Mouse (Mus musculus): ENCODE data around the gene Fbxo47. TPM values are rescaled to one million over a fixed set of nuclear protein-coding genes. Genes with fewer than 3 reads are reported as not detected.
"Not testable (repeated sequence)": the region's sequence is repeated elsewhere in the genome, so short reads cannot be mapped to it uniquely, and the experiment has no call there.

The Fbxo47 gene
- polyA plus RNA-seq, 1 experiment from 2014 or later: 0.39 TPM

DNA sequence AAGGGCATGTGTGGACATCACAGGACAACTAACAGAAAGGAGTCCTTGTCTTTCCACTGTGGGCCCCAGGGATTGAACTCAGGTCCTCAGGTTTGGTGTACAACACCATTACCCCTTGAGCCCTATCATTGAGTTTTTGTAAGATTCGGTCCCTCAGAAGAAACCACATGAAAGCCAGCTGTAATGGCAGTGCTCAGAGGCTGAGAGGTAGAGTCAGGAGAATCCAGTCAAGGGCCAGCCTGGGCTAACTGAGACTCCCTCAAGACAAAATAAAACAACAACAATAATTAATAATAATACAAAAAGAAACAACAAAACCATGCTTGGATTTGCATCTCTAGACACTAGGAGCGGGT is 43.8 kb downstream of the Fbxo47 start:
- Histone ChIP-seq H3K9ac (ENCODE audit: low read depth, low read length) (peak overlapping the region; percentile 50; the same call in 1 of the 2 replicates), H3K4me1 (ENCODE audit: control insufficient read depth, low read depth, low read length) (peaks cover 18% of the 10 kb centered on the region), H3K4me3 (ENCODE audit: low read depth, low read length) (no peak overlapping the region), H3K27me3 (ENCODE audit: control insufficient read depth, insufficient read depth, low read depth, low read length) (no peaks in the 10 kb centered on the region), H3K36me3 (ENCODE audit: control insufficient read depth, insufficient read depth) (no peaks in the 10 kb centered on the region), H3K27ac (ENCODE audit: low read length) (no peak overlapping the region), H3K9me3 (replicated peaks; ENCODE audit: control insufficient read depth, low read length) (no peaks in the 10 kb centered on the region), H3K4me2 (ENCODE audit: low read depth, low read length) (peak overlapping the region; percentile 59; the same call in 1 of the 2 replicates)
- ATAC-seq (ENCODE audit: low read depth): no peak
- 58% methylated on average over 2 of the region's 2 CpGs for WGBS (ENCODE audit: insufficient replicate concordance)

DNA sequence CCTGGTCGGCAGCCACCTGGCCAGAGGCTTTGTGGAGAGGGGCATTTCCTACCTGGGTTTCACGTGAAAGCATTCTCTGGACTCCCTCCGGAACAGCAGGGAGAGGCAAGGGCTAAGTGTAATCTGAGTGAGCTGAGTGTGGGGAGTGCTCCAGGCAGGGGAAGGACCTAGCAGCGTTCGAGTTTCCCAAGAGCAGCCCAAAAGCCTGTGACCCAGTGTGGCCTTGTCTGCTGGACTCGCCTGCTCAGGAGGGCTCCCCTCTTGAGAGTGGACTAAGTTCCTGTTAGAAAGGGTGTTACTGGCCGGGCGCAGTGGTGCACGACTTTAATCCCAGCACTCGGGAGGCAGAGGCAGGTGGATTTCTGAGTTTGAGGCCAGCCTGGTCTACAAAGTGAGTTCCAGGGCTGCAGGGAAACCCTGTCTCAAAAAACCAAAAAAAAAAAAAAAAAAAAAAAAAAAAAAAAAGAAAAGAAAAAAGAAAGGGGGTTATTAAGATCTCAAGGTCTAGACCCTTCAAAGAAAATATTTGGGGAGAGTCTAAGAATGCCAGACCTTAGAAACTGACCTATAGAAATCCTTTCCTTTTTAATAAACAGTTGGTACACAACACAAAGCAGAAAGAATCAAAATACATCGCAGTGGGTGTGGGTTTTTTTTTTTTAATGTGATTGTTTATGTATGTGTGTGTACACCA is 44.4 kb downstream of the Fbxo47 start:
- H3K27me3 ChIP-seq (ENCODE audit: control insufficient read depth, insufficient read depth, low read depth, low read length): no peaks in the 10 kb centered on the region
- H3K9me3 ChIP-seq (replicated peaks; ENCODE audit: control insufficient read depth, low read length): no peaks in the 10 kb centered on the region
- no peak for ATAC-seq (ENCODE audit: low read depth)
- H3K36me3 ChIP-seq (ENCODE audit: control insufficient read depth, insufficient read depth): 0 out of 2 replicates have a peak, but pooled peaks cover 2% of the 10 kb centered on the region
- 62% methylated on average over 11 of the region's 11 CpGs for WGBS (ENCODE audit: insufficient replicate concordance)
- H3K4me1 ChIP-seq (ENCODE audit: control insufficient read depth, low read depth, low read length): peaks cover 18% of the 10 kb centered on the region
- no peak overlapping the region for H3K4me2 ChIP-seq (ENCODE audit: low read depth, low read length)
- no peak overlapping the region for H3K9ac ChIP-seq (ENCODE audit: low read depth, low read length)
- no peak overlapping the region for H3K4me3 ChIP-seq (ENCODE audit: low read depth, low read length)
- H3K27ac ChIP-seq (ENCODE audit: low read length): no peak overlapping the region

DNA sequence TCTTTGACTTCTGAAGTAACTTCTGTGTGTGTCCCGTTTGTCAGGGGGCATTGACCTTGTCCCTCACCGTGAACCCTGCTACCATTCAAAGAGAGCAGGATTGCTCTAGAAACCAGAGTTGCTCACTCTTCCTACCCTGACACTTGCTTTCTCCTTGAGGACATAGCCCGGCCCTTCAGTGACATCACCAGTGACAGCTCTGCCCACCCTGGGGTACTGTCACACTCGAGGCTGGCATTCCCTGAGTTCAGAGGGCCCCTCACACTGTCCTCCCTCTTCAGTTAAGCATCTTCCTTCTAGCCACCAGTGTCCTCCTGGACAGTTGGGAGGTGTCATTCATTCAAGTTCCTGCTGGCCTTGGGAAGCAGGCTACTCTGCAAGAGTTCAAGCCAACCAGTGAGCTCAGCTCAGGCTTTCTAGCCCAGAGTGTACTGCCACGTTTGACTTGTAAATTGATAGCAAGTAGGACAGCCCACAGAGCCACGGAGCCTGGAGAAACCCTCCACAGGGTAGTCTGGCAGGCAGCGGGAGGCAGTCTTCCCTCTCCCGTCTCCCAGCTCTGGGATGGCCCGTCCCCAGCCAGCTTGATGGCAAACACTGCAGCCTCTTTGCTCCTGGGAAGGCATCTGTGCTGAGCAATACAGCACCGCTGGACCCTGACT is 45.0 kb downstream of the Fbxo47 start:
- Histone ChIP-seq H3K4me3 (ENCODE audit: low read depth, low read length) (no peak overlapping the region), H3K27ac (ENCODE audit: low read length) (no peak overlapping the region), H3K9ac (ENCODE audit: low read depth, low read length) (no peak overlapping the region), H3K27me3 (ENCODE audit: control insufficient read depth, insufficient read depth, low read depth, low read length) (no peaks in the 10 kb centered on the region), H3K4me1 (ENCODE audit: control insufficient read depth, low read depth, low read length) (peaks cover 18% of the 10 kb centered on the region), H3K4me2 (ENCODE audit: low read depth, low read length) (no peak overlapping the region), H3K36me3 (ENCODE audit: control insufficient read depth, insufficient read depth) (peaks cover 6% of the 10 kb centered on the region; the same call in 1 of the 2 replicates), H3K9me3 (replicated peaks; ENCODE audit: control insufficient read depth, low read length) (no peaks in the 10 kb centered on the region)
- WGBS (ENCODE audit: insufficient replicate concordance): 51% methylated on average over 10 of the region's 10 CpGs
- ATAC-seq (ENCODE audit: low read depth): no peak

DNA sequence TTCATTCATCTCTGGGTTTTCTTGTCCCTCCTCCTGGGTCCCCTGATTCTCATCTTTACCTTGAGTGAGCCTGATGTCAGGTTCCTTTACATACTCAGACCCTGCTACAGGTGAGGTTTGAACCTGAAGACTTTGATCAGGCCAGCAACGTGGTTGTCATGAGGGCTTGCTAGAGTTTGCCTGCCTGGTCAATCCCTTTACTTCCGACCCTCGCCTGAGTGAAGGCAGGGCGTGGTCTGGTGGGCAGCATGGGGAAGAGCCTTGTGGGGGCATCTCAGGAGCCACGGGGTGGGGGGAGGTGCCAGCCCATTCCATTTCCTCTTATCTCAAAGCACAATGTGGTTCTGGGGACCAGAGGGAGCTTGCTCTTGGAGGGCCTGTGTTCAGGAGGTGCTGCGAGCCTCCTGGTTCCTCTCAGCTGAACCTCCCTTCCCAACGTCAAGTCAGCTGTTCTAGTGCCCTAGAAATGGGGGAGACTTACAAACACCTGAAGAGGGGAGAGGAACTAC is 46.3 kb downstream of the Fbxo47 start:
- Histone ChIP-seq H3K4me1 (ENCODE audit: control insufficient read depth, low read depth, low read length) (peaks cover 18% of the 10 kb centered on the region), H3K27me3 (ENCODE audit: control insufficient read depth, insufficient read depth, low read depth, low read length) (no peaks in the 10 kb centered on the region), H3K9me3 (replicated peaks; ENCODE audit: control insufficient read depth, low read length) (no peaks in the 10 kb centered on the region), H3K9ac (ENCODE audit: low read depth, low read length) (no peak overlapping the region), H3K4me2 (ENCODE audit: low read depth, low read length) (no peak overlapping the region), H3K4me3 (ENCODE audit: low read depth, low read length) (no peak overlapping the region), H3K27ac (ENCODE audit: low read length) (no peak overlapping the region), H3K36me3 (ENCODE audit: control insufficient read depth, insufficient read depth) (peaks cover 11% of the 10 kb centered on the region)
- no peak for ATAC-seq (ENCODE audit: low read depth)
- 20% methylated on average over 7 of the region's 7 CpGs for WGBS (ENCODE audit: insufficient replicate concordance)

DNA sequence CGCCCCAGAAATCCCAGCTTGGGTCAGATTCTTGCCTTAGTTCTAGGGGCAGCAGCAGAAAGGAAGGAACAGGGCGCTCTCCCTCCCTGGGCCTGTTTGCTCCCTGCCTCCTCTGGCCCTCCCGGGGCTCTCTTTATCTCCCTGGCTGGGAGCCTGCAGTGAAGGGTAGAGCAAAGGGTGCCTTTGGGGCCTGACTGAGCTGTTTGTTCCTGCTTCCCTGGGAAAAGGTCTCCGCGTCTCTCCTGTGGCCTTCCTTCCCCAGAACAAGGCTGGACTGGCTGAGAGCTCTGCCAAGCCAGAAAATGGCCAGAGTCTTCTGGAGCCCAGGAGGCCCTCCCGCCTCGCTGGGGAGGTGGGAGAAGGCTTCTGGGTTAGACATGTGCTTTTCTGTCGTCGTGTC is 46.9 kb downstream of the Fbxo47 start:
- H3K4me3 ChIP-seq (ENCODE audit: low read depth, low read length); H3K9ac ChIP-seq (ENCODE audit: low read depth, low read length); H3K27me3 ChIP-seq (ENCODE audit: control insufficient read depth, insufficient read depth, low read depth, low read length); H3K4me2 ChIP-seq (ENCODE audit: low read depth, low read length); ATAC-seq (ENCODE audit: low read depth); H3K9me3 ChIP-seq (replicated peaks; ENCODE audit: control insufficient read depth, low read length); H3K27ac ChIP-seq (ENCODE audit: low read length): not testable (repeated sequence)
- WGBS (ENCODE audit: insufficient replicate concordance): 58% methylated on average over 9 of the region's 9 CpGs
- Histone ChIP-seq H3K36me3 (ENCODE audit: control insufficient read depth, insufficient read depth) (peaks cover 11% of the 10 kb centered on the region), H3K4me1 (ENCODE audit: control insufficient read depth, low read depth, low read length) (peaks cover 18% of the 10 kb centered on the region)

DNA sequence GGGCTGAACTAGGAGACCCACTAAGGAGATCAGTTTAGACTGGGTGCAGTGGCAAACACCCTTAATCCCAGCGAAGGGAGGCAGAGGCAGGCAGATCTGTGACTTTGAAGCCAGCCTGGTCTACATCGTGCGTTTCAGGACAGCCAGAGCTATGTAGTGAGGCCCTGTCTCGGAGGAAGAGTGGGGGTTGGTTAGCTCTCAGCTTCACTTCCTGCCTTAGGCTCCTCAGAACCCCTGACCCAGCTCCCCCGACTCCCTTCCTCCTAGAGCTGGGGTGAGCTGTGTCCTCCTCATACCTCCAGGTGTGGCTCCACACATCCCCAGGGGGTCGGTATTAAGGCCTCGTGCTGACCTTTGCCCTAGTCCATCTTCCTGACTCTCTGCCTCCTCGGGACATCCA is 47.4 kb downstream of the Fbxo47 start:
- Histone ChIP-seq H3K27me3 (ENCODE audit: control insufficient read depth, insufficient read depth, low read depth, low read length) (no peaks in the 10 kb centered on the region), H3K9ac (ENCODE audit: low read depth, low read length) (no peak overlapping the region), H3K9me3 (replicated peaks; ENCODE audit: control insufficient read depth, low read length) (no peaks in the 10 kb centered on the region), H3K36me3 (ENCODE audit: control insufficient read depth, insufficient read depth) (peaks cover 11% of the 10 kb centered on the region), H3K4me1 (ENCODE audit: control insufficient read depth, low read depth, low read length) (peaks cover 18% of the 10 kb centered on the region), H3K4me2 (ENCODE audit: low read depth, low read length) (no peak overlapping the region), H3K27ac (ENCODE audit: low read length) (no peak overlapping the region), H3K4me3 (ENCODE audit: low read depth, low read length) (no peak overlapping the region)
- ATAC-seq (ENCODE audit: low read depth): no peak
- WGBS (ENCODE audit: insufficient replicate concordance): 44% methylated on average over 8 of the region's 8 CpGs

DNA sequence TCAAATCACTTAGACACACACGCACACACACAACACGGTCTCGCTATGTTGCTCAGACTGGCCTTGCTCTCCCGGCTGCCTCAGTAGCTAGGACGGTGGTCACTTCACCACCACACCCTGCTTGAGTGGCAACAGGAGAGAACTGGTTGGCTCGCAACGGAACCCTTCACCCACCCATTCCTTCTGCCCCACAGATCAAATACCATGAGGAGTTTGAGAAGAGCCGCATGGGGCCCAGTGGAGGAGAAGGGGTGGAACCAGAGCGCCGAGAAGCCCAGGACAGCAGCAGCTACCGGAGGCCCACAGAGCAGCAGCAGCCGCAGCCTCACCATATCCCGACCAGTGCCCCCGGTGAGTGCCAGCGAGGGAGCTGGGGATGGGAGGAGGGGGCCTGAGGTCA is 50.6 kb downstream of the Fbxo47 start:
- no peak overlapping the region for H3K9ac ChIP-seq (ENCODE audit: low read depth, low read length)
- H3K9me3 ChIP-seq (replicated peaks; ENCODE audit: control insufficient read depth, low read length): no peaks in the 10 kb centered on the region
- no peak overlapping the region for H3K4me3 ChIP-seq (ENCODE audit: low read depth, low read length)
- no peaks in the 10 kb centered on the region for H3K27me3 ChIP-seq (ENCODE audit: control insufficient read depth, insufficient read depth, low read depth, low read length)
- ATAC-seq (ENCODE audit: low read depth): no peak
- peaks cover 5% of the 10 kb centered on the region for H3K4me1 ChIP-seq (ENCODE audit: control insufficient read depth, low read depth, low read length)
- 84% methylated on average over 15 of the region's 15 CpGs for WGBS (ENCODE audit: insufficient replicate concordance)
- peaks cover 11% of the 10 kb centered on the region for H3K36me3 ChIP-seq (ENCODE audit: control insufficient read depth, insufficient read depth)
- no peak overlapping the region for H3K4me2 ChIP-seq (ENCODE audit: low read depth, low read length)
- no peak overlapping the region for H3K27ac ChIP-seq (ENCODE audit: low read length)

DNA sequence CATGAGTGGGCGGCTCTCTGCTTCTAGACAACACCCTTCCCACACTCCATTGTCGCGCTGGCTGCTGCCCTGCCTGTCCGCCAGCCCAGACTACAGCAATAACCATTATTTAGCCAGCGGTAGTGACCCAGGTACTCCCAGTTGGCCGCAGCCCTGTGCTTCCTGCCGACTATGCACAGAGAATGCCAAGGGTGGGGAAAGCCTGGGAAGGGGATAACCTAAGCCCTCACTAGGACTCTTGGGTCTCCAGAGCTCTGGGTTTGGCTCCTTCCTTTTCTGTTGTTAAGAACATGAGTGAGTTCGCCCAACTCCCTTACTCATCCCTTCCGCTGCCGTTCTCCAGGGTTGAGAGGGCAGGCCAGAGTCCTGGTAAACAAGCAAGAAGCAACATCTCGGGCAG is 52.0 kb downstream of the Fbxo47 start:
- 75% methylated on average over 11 of the region's 11 CpGs for WGBS (ENCODE audit: insufficient replicate concordance)
- peaks cover 13% of the 10 kb centered on the region for H3K36me3 ChIP-seq (ENCODE audit: control insufficient read depth, insufficient read depth)
- no peak overlapping the region for H3K4me2 ChIP-seq (ENCODE audit: low read depth, low read length)
- no peak for ATAC-seq (ENCODE audit: low read depth)
- H3K9ac ChIP-seq (ENCODE audit: low read depth, low read length): no peak overlapping the region
- no peaks in the 10 kb centered on the region for H3K27me3 ChIP-seq (ENCODE audit: control insufficient read depth, insufficient read depth, low read depth, low read length)
- H3K9me3 ChIP-seq (replicated peaks; ENCODE audit: control insufficient read depth, low read length): no peaks in the 10 kb centered on the region
- no peak overlapping the region for H3K27ac ChIP-seq (ENCODE audit: low read length)
- no peak overlapping the region for H3K4me3 ChIP-seq (ENCODE audit: low read depth, low read length)
- H3K4me1 ChIP-seq (ENCODE audit: control insufficient read depth, low read depth, low read length): no peaks in the 10 kb centered on the region; the same call in 1 of the 2 replicates

DNA sequence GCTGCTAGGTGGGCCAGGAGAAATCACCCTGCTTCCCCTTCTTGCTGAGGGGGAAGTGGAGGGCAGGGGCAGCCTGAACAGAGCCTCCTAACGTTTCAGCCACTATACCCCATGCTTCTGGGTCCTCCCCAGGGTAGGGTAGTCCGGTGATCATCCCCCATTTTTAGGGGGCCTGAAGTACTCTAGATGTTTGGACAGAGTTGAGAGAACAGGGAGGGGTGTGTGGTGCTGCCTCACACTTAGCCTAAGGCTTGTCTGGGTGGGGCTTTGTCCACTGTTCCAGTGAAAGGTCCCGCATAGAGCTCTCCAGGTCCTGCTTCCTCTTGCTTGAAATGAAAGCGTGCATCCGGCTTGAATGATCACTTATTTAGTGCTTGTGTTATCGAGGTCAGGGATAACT is 53.5 kb downstream of the Fbxo47 start:
- Histone ChIP-seq H3K9ac (ENCODE audit: low read depth, low read length) (no peak overlapping the region), H3K9me3 (replicated peaks; ENCODE audit: control insufficient read depth, low read length) (no peaks in the 10 kb centered on the region), H3K27me3 (ENCODE audit: control insufficient read depth, insufficient read depth, low read depth, low read length) (no peaks in the 10 kb centered on the region), H3K27ac (ENCODE audit: low read length) (0 out of 2 replicates have a peak overlapping the region, but pooled peaks have one; percentile 27), H3K4me2 (ENCODE audit: low read depth, low read length) (no peak overlapping the region), H3K4me3 (ENCODE audit: low read depth, low read length) (no peak overlapping the region), H3K4me1 (ENCODE audit: control insufficient read depth, low read depth, low read length) (peaks cover 5% of the 10 kb centered on the region; the same call in 1 of the 2 replicates), H3K36me3 (ENCODE audit: control insufficient read depth, insufficient read depth) (peaks cover 16% of the 10 kb centered on the region)
- no peak for ATAC-seq (ENCODE audit: low read depth)
- 43% methylated on average over 6 of the region's 6 CpGs for WGBS (ENCODE audit: insufficient replicate concordance)

Data from liver, embryonic 16.5 days (tissue).